Mouse (Mus musculus) MEL (cell line): Measurements from ENCODE around the gene Alox12e. TPM values are rescaled to one million over a fixed set of nuclear protein-coding genes. Genes with fewer than 3 reads are reported as not detected.

Experiments
- DNase-seq: peaks from one replicate; pipeline ENCODE4 v3.0.0; 2011; ENCODE audit warnings: low read depth, low spot score
- H3K27ac ChIP-seq: 2 replicates; pipeline ENCODE4 v1.5.1; 2012; ENCODE audit warnings: low read depth, mild to moderate bottlenecking, control low read depth, low read length, moderate library complexity; ENCODE audit not compliant: control insufficient read depth
- H3K27me3 ChIP-seq, 2 experiments: fragments of 150-350 bp in 1 of 2; sonication (generic) in 1 of 2; 2 replicates each; pipeline ENCODE4 v1.6.1; 2012; ENCODE audit warnings: low read length in 2 of 2, mild to moderate bottlenecking in 2 of 2, improper control_type of control experiment in 1 of 2, moderate library complexity in 1 of 2; ENCODE audit not compliant: insufficient read depth in 2 of 2, control insufficient read depth in 1 of 2
- H3K36me3 ChIP-seq, 2 experiments: 2 replicates each; pipeline ENCODE4 v1.6.1; 2012 to 2014; ENCODE audit warnings: low read length in 2 of 2, improper control_type of control experiment in 1 of 2, inconsistent platforms in 1 of 2, mild to moderate bottlenecking in 1 of 2; ENCODE audit not compliant: insufficient read depth in 2 of 2, control insufficient read depth in 1 of 2
- H3K4me1 ChIP-seq, 2 experiments: fragments of 150-350 bp in 1 of 2; sonication (generic) in 1 of 2; 2 replicates each; pipeline ENCODE4 v1.6.1; 2012; ENCODE audit warnings: low read length in 2 of 2, improper control_type of control experiment in 1 of 2, mild to moderate bottlenecking in 1 of 2; ENCODE audit not compliant: insufficient read depth in 2 of 2, control insufficient read depth in 1 of 2
- H3K4me3 ChIP-seq, 2 experiments: fragments of 150-350 bp in 1 of 2; sonication (generic) in 1 of 2; 2 replicates each; pipeline ENCODE4 v1.5.1; 2012; ENCODE audit warnings: low read depth in 2 of 2, low read length in 2 of 2, mild to moderate bottlenecking in 2 of 2, moderate library complexity in 2 of 2, control low read depth in 1 of 2, improper control_type of control experiment in 1 of 2; ENCODE audit not compliant: control insufficient read depth in 1 of 2, insufficient read depth in 1 of 2
- H3K79me2 ChIP-seq: 2 replicates; pipeline ENCODE4 v1.6.1; 2012; ENCODE audit warnings: mild to moderate bottlenecking, low read length, moderate library complexity; ENCODE audit not compliant: control insufficient read depth, poor library complexity, insufficient read depth
- H3K9ac ChIP-seq: 2 replicates; pipeline ENCODE4 v1.6.1; 2012; ENCODE audit warnings: low read depth, mild to moderate bottlenecking, control low read depth, low read length, moderate library complexity; ENCODE audit not compliant: control insufficient read depth, poor library complexity, severe bottlenecking
- H3K9me3 ChIP-seq: fragments of 150-350 bp; sonication (generic); replicated peaks from 2 replicates; pipeline ENCODE4 v1.6.1; 2012; ENCODE audit warnings: mild to moderate bottlenecking, low read length, improper control_type of control experiment, moderate library complexity; ENCODE audit not compliant: insufficient read depth
- CHD1 ChIP-seq: IDR thresholded peaks from 2 replicates; pipeline ENCODE4 v1.6.1; 2012; ENCODE audit warnings: low read depth, mild to moderate bottlenecking, inconsistent platforms, low read length, improper control_type of control experiment
- CHD2 ChIP-seq: IDR thresholded peaks from 2 replicates; pipeline ENCODE4 v1.6.1; 2011; ENCODE audit warnings: low read length, improper control_type of control experiment
- CTCF ChIP-seq, 3 experiments: IDR thresholded peaks in 2 of 3; conservative IDR thresholded peaks in 1 of 3; 2 replicates each; pipeline ENCODE4 v1.5.1; 2011 to 2012; ENCODE audit warnings: low read length in 3 of 3, low read depth in 2 of 3, mild to moderate bottlenecking in 2 of 3, improper control_type of control experiment in 1 of 3, inconsistent platforms in 1 of 3, mixed read lengths in 1 of 3, moderate library complexity in 1 of 3; ENCODE audit not compliant: control insufficient read depth in 1 of 3, insufficient read depth in 1 of 3, poor library complexity in 1 of 3, severe bottlenecking in 1 of 3
- E2F4 ChIP-seq: IDR thresholded peaks from 2 replicates; pipeline ENCODE4 v1.6.1; 2011; ENCODE audit warnings: low read depth, low read length, improper control_type of control experiment, borderline replicate concordance
- ELF1 ChIP-seq: IDR thresholded peaks from 2 replicates; pipeline ENCODE4 v1.6.1; 2014; ENCODE audit warnings: low read depth, mild to moderate bottlenecking, inconsistent platforms, low read length, improper control_type of control experiment, moderate library complexity
- GATA1 ChIP-seq: IDR thresholded peaks from 2 replicates; pipeline ENCODE4 v1.6.1; 2011; ENCODE audit warnings: low read depth, low read length, improper control_type of control experiment
- HCFC1 ChIP-seq: IDR thresholded peaks from 2 replicates; pipeline ENCODE4 v1.6.1; 2012; ENCODE audit warnings: low read depth, mild to moderate bottlenecking, inconsistent platforms, low read length, improper control_type of control experiment, moderate library complexity
- MAFK ChIP-seq: IDR thresholded peaks from 2 replicates; pipeline ENCODE4 v1.6.1; 2011; ENCODE audit warnings: low read depth, mild to moderate bottlenecking, low read length, improper control_type of control experiment, borderline replicate concordance
- MAX ChIP-seq: IDR thresholded peaks from 2 replicates; pipeline ENCODE4 v1.6.1; 2011; ENCODE audit warnings: low read length, improper control_type of control experiment
- NRF1 ChIP-seq: IDR thresholded peaks from 2 replicates; pipeline ENCODE4 v1.6.1; 2014; ENCODE audit warnings: low read depth, mild to moderate bottlenecking, inconsistent platforms, low read length, improper control_type of control experiment, moderate library complexity; ENCODE audit not compliant: poor library complexity, insufficient read depth, severe bottlenecking
- POLR2A ChIP-seq, 2 experiments: IDR thresholded peaks; 2 replicates each; pipeline ENCODE4 v1.6.1; 2011 to 2012; ENCODE audit warnings: low read length in 2 of 2, mild to moderate bottlenecking in 2 of 2, control low read depth in 1 of 2, improper control_type of control experiment in 1 of 2, low read depth in 1 of 2, moderate library complexity in 1 of 2; ENCODE audit not compliant: control insufficient read depth in 1 of 2, insufficient read depth in 1 of 2, poor library complexity in 1 of 2
- POLR2AphosphoS5 ChIP-seq: IDR thresholded peaks from 2 replicates; pipeline ENCODE4 v1.6.1; 2012; ENCODE audit warnings: low read depth, borderline replicate concordance, mild to moderate bottlenecking, inconsistent platforms, low read length, moderate library complexity, mixed read lengths
- RAD21 ChIP-seq: IDR thresholded peaks from 2 replicates; pipeline ENCODE4 v1.6.1; 2011; ENCODE audit warnings: mild to moderate bottlenecking, low read depth, low read length, improper control_type of control experiment
- SMC3 ChIP-seq: IDR thresholded peaks from 2 replicates; pipeline ENCODE4 v1.6.1; 2011; ENCODE audit warnings: low read depth, low read length, improper control_type of control experiment
- TAL1 ChIP-seq: IDR thresholded peaks from 2 replicates; pipeline ENCODE4 v1.6.1; 2012; ENCODE audit warnings: mild to moderate bottlenecking, inconsistent platforms, low read length, moderate library complexity, mixed read lengths
- TCF12 ChIP-seq: IDR thresholded peaks from 2 replicates; pipeline ENCODE4 v1.6.1; 2014; ENCODE audit warnings: low read depth, mild to moderate bottlenecking, inconsistent platforms, low read length, improper control_type of control experiment, moderate library complexity
- USF2 ChIP-seq, 2 experiments: IDR thresholded peaks; 2 replicates each; pipeline ENCODE4 v1.6.1; 2011 to 2012; ENCODE audit warnings: improper control_type of control experiment in 2 of 2, low read length in 2 of 2, borderline replicate concordance in 1 of 2, inconsistent platforms in 1 of 2, low read depth in 1 of 2, mild to moderate bottlenecking in 1 of 2; ENCODE audit not compliant: insufficient read depth in 1 of 2
- ZC3H11A ChIP-seq: IDR thresholded peaks from 2 replicates; pipeline ENCODE4 v1.6.1; 2012; ENCODE audit warnings: low read depth, mild to moderate bottlenecking, inconsistent platforms, low read length, improper control_type of control experiment
- polyA plus RNA-seq, 2 experiments: library from polyadenylated mRNA; stranded (reverse) in 1 of 2; unstranded in 1 of 2; fragments of >175 nt in 1 of 2; fragments of >200 nt in 1 of 2; gene quantifications; 2 replicates each; pipeline versions ENCODE4 v1.2.1 to v1.2.4; 2012; ENCODE audit warnings: low replicate concordance in 2 of 2, low read depth in 1 of 2; ENCODE audit not compliant: insufficient read length in 2 of 2, insufficient read depth in 1 of 2, missing spikeins in 1 of 2
- total RNA-seq: library from RNA; depleted of rRNA; stranded (reverse); fragments of 300-350 nt; gene quantifications from 2 replicates; pipeline ENCODE4 v1.2.3, GENCODE M21; 2012

The Alox12e gene
- total and polyA plus RNA-seq, 3 experiments: not detected

- Histone ChIP-seq H3K9ac (no peak overlapping the region), H3K27me3 (peaks cover 2 to 5% of the 10 kb centered on the region in 2 experiments; a peak in 3 of 4 replicates), H3K79me2 (no peaks in the 10 kb centered on the region)
- no peak for DNase-seq
- TF ChIP-seq E2F4 (no peak), POLR2A (IDR thresholded peaks at IDR 0.05; ENCODE audit: control insufficient read depth in 1 of 2, insufficient read depth in 1 of 2, low read depth in 1 of 2, low read length in 2 of 2, poor library complexity in 1 of 2) (no peak), TAL1 (no peak), USF2 (IDR thresholded peaks at IDR 0.05; ENCODE audit: borderline replicate concordance in 1 of 2, insufficient read depth in 1 of 2, low read depth in 1 of 2, low read length in 2 of 2) (no peak), NRF1 (no peak), CHD1 (no peak), MAFK (no peak), RAD21 (no peak), POLR2AphosphoS5 (no peak), HCFC1 (no peak), GATA1 (no peak), MAX (no peak), TCF12 (no peak), ELF1 (no peak)
- TF ChIP-seq, all 39 proteins: peak for 0
- no peaks in the 10 kb centered on the region for H3K36me3 ChIP-seq
- no peak overlapping the region for H3K4me3 ChIP-seq
- H3K27ac ChIP-seq: no peak overlapping the region
- H3K4me1 ChIP-seq: no peaks in the 10 kb centered on the region
- no peaks in the 10 kb centered on the region for H3K9me3 ChIP-seq
Measured at GRCm38 (mm10) chr11:70339481-70339880, 17.1 kb upstream of the Alox12e start.

- Histone ChIP-seq H3K36me3 (no peaks in the 10 kb centered on the region), H3K27me3 (peaks cover 9 to 15% of the 10 kb centered on the region in 2 experiments)
Measured at GRCm38 (mm10) chr11:70334477-70334876, 12.0 kb upstream of the Alox12e start.

More at GRCm38 (mm10) chr11:70334477-70334876, 12.0 kb upstream of the Alox12e start:
- no peaks in the 10 kb centered on the region for H3K4me1 ChIP-seq
- H3K9me3 ChIP-seq: no peaks in the 10 kb centered on the region
- no peak overlapping the region for H3K4me3 ChIP-seq
- H3K9ac ChIP-seq: no peak overlapping the region
- TF ChIP-seq SMC3 (peak; percentile 86), ZC3H11A (peak; percentile 64), CTCF (IDR thresholded peaks at IDR 0.05 in 2 of 3, conservative IDR thresholded peaks at IDR 0.05 in 1 of 3; ENCODE audit: control insufficient read depth in 1 of 3, insufficient read depth in 1 of 3, low read depth in 2 of 3, low read length in 3 of 3, poor library complexity in 1 of 3, severe bottlenecking in 1 of 3) (peak; percentile 82 to 89 (median 84)), RAD21 (peak; percentile 87), CHD2 (no peak)
- H3K79me2 ChIP-seq: no peaks in the 10 kb centered on the region
- H3K27ac ChIP-seq: no peak overlapping the region
- DNase-seq: peak; percentile 80
